Mouse (Mus musculus): Measurements from ENCODE around the gene Gm36210. TPM values are rescaled to one million over a fixed set of nuclear protein-coding genes. Genes with fewer than 3 reads are reported as not detected.

Gene Gm36210
- total and polyA plus RNA-seq, 3 experiments = 0.23 to 0.45 TPM; not detected in 1

Other genes with a start within 250 kb of the Gm36210 start
Only the 30 nearest of the 34 such genes appear.
- gene Brsk1, start 215.9 kb downstream of the Gm36210 start, total RNA-seq (2021) = 1 to 10 TPM; 3.1 to 6.5 TPM
- 8.3 and 9.8 TPM in 2 replicates for gene Brsk1, start 215.9 kb downstream of the Gm36210 start, polyA plus RNA-seq (2012; rRNA removed)
- under 1 TPM; 0.40 to 0.55 TPM for gene Tmem150b, start 181.3 kb downstream of the Gm36210 start, total RNA-seq (2021)
- 0.30 and 0.42 TPM in 2 replicates for gene Tmem150b, start 181.3 kb downstream of the Gm36210 start, polyA plus RNA-seq (2012; rRNA removed)
- gene Kmt5c, start 166.4 kb downstream of the Gm36210 start, total RNA-seq (2021) = 10 to 100 TPM; 27.9 to 35.2 TPM
- gene Kmt5c, start 166.4 kb downstream of the Gm36210 start, polyA plus RNA-seq (2012; rRNA removed) = 162 and 205 TPM in 2 replicates
- gene Cox6b2, start 153.4 kb downstream of the Gm36210 start, total RNA-seq (2021) = 10 to 100 TPM in 1 of 2 experiments, 1 to 10 TPM in 1; 7.4 to 10.4 TPM
- 7.9 and 13.2 TPM in 2 replicates for gene Cox6b2, start 153.4 kb downstream of the Gm36210 start, polyA plus RNA-seq (2012; rRNA removed)
- not detected for gene Fam71e2, start 135.2 kb downstream of the Gm36210 start, total RNA-seq (2021)
- not detected in 2 replicates for gene Fam71e2, start 135.2 kb downstream of the Gm36210 start, polyA plus RNA-seq (2012; rRNA removed)
- gene Il11, start 123.7 kb downstream of the Gm36210 start, total RNA-seq (2021) = under 1 TPM in 1 of 2 experiments, not detected in 1; 0.48 TPM
- 0.54 and 0.71 TPM in 2 replicates for gene Il11, start 123.7 kb downstream of the Gm36210 start, polyA plus RNA-seq (2012; rRNA removed)
- gene Tmem190, start 123.6 kb downstream of the Gm36210 start, total RNA-seq (2021) = not detected
- gene Tmem190, start 123.6 kb downstream of the Gm36210 start, polyA plus RNA-seq (2012; rRNA removed) = not detected in 2 replicates
- gene Tmem238, start 116.9 kb downstream of the Gm36210 start, total RNA-seq (2021) = 10 to 100 TPM; 10.2 to 10.8 TPM
- 144 and 180 TPM in 2 replicates for gene Tmem238, start 116.9 kb downstream of the Gm36210 start, polyA plus RNA-seq (2012; rRNA removed)
- 1,000 to 10,000 TPM in 1 of 2 experiments, 100 to 1,000 TPM in 1; 958 to 1,234 TPM for gene Rpl28, start 113.6 kb downstream of the Gm36210 start, total RNA-seq (2021)
- gene Rpl28, start 113.6 kb downstream of the Gm36210 start, polyA plus RNA-seq (2012; rRNA removed) = 237 and 255 TPM in 2 replicates
- gene Ube2s, start 93.9 kb downstream of the Gm36210 start, total RNA-seq (2021) = 100 to 1,000 TPM in 1 of 2 experiments, 10 to 100 TPM in 1; 98.1 to 140 TPM
- gene Ube2s, start 93.9 kb downstream of the Gm36210 start, polyA plus RNA-seq (2012; rRNA removed) = 148 and 156 TPM in 2 replicates
- 1 to 10 TPM; 1.9 TPM for gene Shisa7, start 61.8 kb downstream of the Gm36210 start, total RNA-seq (2021)
- gene Shisa7, start 61.8 kb downstream of the Gm36210 start, polyA plus RNA-seq (2012; rRNA removed) = 2.9 and 4.0 TPM in 2 replicates
- gene Isoc2b, start 36.3 kb downstream of the Gm36210 start, total RNA-seq (2021) = 10 to 100 TPM; 10.9 to 23.8 TPM
- gene Isoc2b, start 36.3 kb downstream of the Gm36210 start, polyA plus RNA-seq (2012; rRNA removed) = 75.4 and 78.2 TPM in 2 replicates
- 10 to 100 TPM; 35.5 to 43.4 TPM for gene Isoc2a, start 29.4 kb downstream of the Gm36210 start, total RNA-seq (2021)
- 43.5 and 45.6 TPM in 2 replicates for gene Isoc2a, start 29.4 kb downstream of the Gm36210 start, polyA plus RNA-seq (2012; rRNA removed)
- gene Zfp628, start 8.7 kb upstream of the Gm36210 start, total RNA-seq (2021) = 10 to 100 TPM; 15.1 to 19.2 TPM
- gene Zfp628, start 8.7 kb upstream of the Gm36210 start, polyA plus RNA-seq (2012; rRNA removed) = 35.6 and 41.3 TPM in 2 replicates
- gene Nat14, start 15.5 kb upstream of the Gm36210 start, total RNA-seq (2021) = 1 to 10 TPM; 8.4 to 9.2 TPM
- gene Nat14, start 15.5 kb upstream of the Gm36210 start, polyA plus RNA-seq (2012; rRNA removed) = 11.4 and 20.0 TPM in 2 replicates
- 1 to 10 TPM; 2.2 to 2.3 TPM for gene Ssc5d, start 19.3 kb upstream of the Gm36210 start, total RNA-seq (2021)
- gene Ssc5d, start 19.3 kb upstream of the Gm36210 start, polyA plus RNA-seq (2012; rRNA removed) = 2.9 and 3.1 TPM in 2 replicates
- gene Sbk2, start 57.9 kb upstream of the Gm36210 start, total RNA-seq (2021) = 1 to 10 TPM in 1 of 2 experiments, under 1 TPM in 1; 0.32 to 1.0 TPM
- 0.52 and 1.4 TPM in 2 replicates for gene Sbk2, start 57.9 kb upstream of the Gm36210 start, polyA plus RNA-seq (2012; rRNA removed)
- gene Sbk3, start 64.7 kb upstream of the Gm36210 start, total RNA-seq (2021) = under 1 TPM; 0.20 to 0.21 TPM
- 0.17 and 0.30 TPM in 2 replicates for gene Sbk3, start 64.7 kb upstream of the Gm36210 start, polyA plus RNA-seq (2012; rRNA removed)
- gene Zfp579, start 89.6 kb upstream of the Gm36210 start, total RNA-seq (2021) = 10 to 100 TPM; 18.2 to 21.5 TPM
- 74.5 and 94.4 TPM in 2 replicates for gene Zfp579, start 89.6 kb upstream of the Gm36210 start, polyA plus RNA-seq (2012; rRNA removed)
- gene Zfp524, start 107.9 kb upstream of the Gm36210 start, total RNA-seq (2021) = 10 to 100 TPM; 13.0 to 13.8 TPM
- 35.0 and 36.4 TPM in 2 replicates for gene Zfp524, start 107.9 kb upstream of the Gm36210 start, polyA plus RNA-seq (2012; rRNA removed)
- gene Fiz1, start 108.2 kb upstream of the Gm36210 start, total RNA-seq (2021) = 10 to 100 TPM; 24.1 to 24.7 TPM
- gene Fiz1, start 108.2 kb upstream of the Gm36210 start, polyA plus RNA-seq (2012; rRNA removed) = 31.5 and 32.2 TPM in 2 replicates
- not detected for gene Gm44973, start 109.0 kb upstream of the Gm36210 start, total RNA-seq (2021)
- not detected in 2 replicates for gene Gm44973, start 109.0 kb upstream of the Gm36210 start, polyA plus RNA-seq (2012; rRNA removed)
- 10 to 100 TPM; 23.7 to 29.7 TPM for gene Zfp865, start 113.9 kb upstream of the Gm36210 start, total RNA-seq (2021)
- 67.1 and 70.1 TPM in 2 replicates for gene Zfp865, start 113.9 kb upstream of the Gm36210 start, polyA plus RNA-seq (2012; rRNA removed)
- 1 to 10 TPM; 1.4 to 2.6 TPM for gene Ccdc106, start 114.0 kb upstream of the Gm36210 start, total RNA-seq (2021)
- gene Ccdc106, start 114.0 kb upstream of the Gm36210 start, polyA plus RNA-seq (2012; rRNA removed) = 1.5 and 3.0 TPM in 2 replicates
- gene 4632433K11Rik, start 127.6 kb upstream of the Gm36210 start, total RNA-seq (2021) = under 1 TPM in 1 of 2 experiments, not detected in 1; 0.92 TPM
- gene 4632433K11Rik, start 127.6 kb upstream of the Gm36210 start, polyA plus RNA-seq (2012; rRNA removed) = not detected in 2 replicates
- 1 to 10 TPM; 4.4 to 5.1 TPM for gene Zfp784, start 131.9 kb upstream of the Gm36210 start, total RNA-seq (2021)
- 7.2 and 8.2 TPM in 2 replicates for gene Zfp784, start 131.9 kb upstream of the Gm36210 start, polyA plus RNA-seq (2012; rRNA removed)
- 10 to 100 TPM in 1 of 2 experiments, 1 to 10 TPM in 1; 5.6 to 10.4 TPM for gene Zfp580, start 145.0 kb upstream of the Gm36210 start, total RNA-seq (2021)
- gene Zfp580, start 145.0 kb upstream of the Gm36210 start, polyA plus RNA-seq (2012; rRNA removed) = 46.5 and 61.0 TPM in 2 replicates
- gene U2af2, start 155.6 kb upstream of the Gm36210 start, total RNA-seq (2021) = 100 to 1,000 TPM; 157 to 168 TPM
- gene U2af2, start 155.6 kb upstream of the Gm36210 start, polyA plus RNA-seq (2012; rRNA removed) = 126 and 150 TPM in 2 replicates
- gene Epn1, start 173.7 kb upstream of the Gm36210 start, total RNA-seq (2021) = 100 to 1,000 TPM; 114 to 169 TPM
- gene Epn1, start 173.7 kb upstream of the Gm36210 start, polyA plus RNA-seq (2012; rRNA removed) = 291 and 321 TPM in 2 replicates
- gene Rfpl4, start 210.4 kb upstream of the Gm36210 start, total RNA-seq (2021) = under 1 TPM in 1 of 2 experiments, not detected in 1; 0.59 TPM
- not detected in 2 replicates for gene Rfpl4, start 210.4 kb upstream of the Gm36210 start, polyA plus RNA-seq (2012; rRNA removed)